Mouse (Mus musculus): ENCODE results near the gene Troap.

Troap gene

DNA sequence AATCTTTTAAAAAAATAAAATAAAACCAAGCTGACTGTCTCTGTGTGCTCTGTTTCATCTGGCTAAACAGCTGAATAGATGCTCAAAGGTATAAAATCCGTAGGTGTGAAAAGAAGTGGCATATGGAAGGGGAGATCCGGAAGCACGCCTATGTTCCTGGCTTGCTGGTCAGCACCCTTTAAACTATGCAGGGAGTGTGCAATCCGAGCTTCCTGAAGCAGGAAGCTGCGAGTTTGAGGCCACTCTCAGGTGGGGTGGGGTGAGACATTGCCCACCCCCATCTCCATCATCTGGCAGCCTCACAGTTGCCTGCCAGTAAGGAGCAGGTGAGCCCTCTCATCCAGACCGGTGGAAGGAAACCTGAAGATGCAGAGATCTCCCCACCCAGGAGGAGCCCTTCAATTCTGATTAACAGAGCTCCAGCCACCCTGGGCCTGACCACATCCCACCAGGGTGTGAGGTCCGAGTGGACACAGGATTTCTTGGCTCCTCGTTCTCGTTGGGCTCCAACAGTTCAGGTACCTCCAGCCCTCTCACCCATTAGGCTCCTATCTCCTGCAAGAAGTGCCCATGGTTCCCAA, at the start of gene Troap:
Gene Troap, plus strand, starts transcription at position 557 of the 581 bp plus-strand sequence.
- 0 out of 2 replicates have a peak, but pooled peaks have one; percentile 8 for ATAC-seq (ENCODE audit: insufficient number of reproducible peaks, low FRiP score, low TSS enrichment)

DNA sequence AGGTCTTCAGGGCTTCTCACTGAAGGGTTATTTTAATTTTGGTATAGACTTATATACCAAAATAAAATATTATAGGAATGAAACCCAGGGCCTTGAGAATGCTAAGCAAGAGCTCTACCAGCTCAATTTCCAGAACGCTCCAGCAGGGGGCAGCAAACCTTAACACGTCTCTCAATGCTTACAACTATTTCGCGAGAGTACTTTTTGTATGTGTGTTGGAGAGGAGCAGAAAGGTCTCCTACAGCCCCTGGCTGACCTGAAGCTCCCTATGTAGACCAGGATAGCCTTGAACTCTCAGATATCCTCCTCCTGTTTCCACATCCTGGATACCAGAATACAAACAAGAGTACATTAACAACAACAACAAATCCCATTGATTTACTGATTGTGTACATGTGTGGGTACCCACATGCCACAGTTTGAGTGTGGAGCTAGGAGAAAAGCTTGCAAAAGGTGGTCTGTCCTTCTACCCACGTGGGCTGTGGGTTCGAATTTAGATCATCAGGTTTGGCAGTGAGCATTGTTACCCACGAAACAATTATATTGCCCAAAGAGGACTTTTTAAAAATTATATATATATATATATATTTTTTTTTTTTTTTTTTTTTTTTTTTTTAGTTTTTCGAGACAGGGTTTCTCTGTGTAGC, 49.6 kb upstream of the Troap start:
- no peak; the same call in 1 of the 2 replicates for ATAC-seq (ENCODE audit: insufficient number of reproducible peaks, low FRiP score, low TSS enrichment)

DNA sequence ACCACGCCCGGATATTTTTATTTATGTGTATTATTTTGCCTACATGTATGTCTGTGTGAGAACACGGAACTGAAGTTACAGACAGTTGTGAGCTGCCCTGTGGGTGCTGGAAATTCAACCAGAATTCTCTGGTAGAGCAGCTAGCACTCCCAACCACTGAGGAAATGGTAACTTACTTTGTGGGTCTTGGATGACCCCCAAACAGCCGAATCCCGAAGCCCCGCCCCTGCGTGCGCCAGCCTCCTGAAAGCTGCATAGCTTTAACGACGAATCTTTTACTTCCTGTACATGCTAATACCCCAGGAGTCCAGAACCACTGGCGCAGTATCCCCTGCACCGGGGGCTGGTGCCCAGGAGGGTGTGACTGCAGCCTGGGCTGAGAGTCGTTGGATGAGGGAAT, 49.0 kb upstream of the Troap start:
- ATAC-seq (ENCODE audit: insufficient number of reproducible peaks, low FRiP score, low TSS enrichment) = no peak

DNA sequence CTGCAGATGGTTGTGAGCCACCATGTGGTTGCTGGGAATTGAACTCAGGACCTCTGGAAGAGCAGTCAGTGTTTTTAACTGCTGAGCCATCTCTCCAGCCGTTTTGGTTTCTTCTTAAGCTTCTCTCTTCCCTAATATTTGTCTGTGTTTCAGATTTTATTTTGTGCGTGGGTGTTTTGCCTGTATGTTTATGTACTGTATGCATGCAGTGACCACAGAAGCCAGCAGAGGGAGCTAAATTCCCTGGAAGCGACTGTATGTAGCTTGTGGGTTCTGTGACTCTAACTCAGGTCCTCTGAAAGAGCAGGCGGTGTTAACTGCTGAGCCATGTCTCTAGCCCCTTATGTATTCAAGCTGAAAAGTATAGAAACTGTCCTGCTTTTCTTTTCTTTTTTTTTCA, 48.1 kb upstream of the Troap start:
- ATAC-seq (ENCODE audit: insufficient number of reproducible peaks, low FRiP score, low TSS enrichment) = no peak

DNA sequence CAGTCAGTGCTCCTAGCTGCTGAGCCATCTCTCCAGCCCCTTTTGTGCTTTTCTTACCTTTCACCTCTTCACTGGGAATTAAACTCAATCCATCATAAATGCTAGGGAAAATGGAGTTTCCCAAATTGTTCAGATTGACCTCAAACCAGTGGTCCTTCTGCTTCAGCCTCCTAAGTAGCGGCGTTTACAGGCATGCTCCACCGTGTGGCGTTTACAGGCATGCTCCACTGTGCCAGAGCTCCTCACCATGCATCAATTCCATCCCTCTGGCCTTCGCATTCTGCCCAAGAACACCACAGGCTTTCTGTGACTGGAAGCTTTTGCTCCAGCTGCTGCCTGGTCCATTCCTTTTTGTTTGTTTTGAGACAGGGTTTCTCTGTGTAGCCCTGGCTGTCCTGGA, 47.3 kb upstream of the Troap start:
- no peak for ATAC-seq (ENCODE audit: insufficient number of reproducible peaks, low FRiP score, low TSS enrichment)

- no peak for ATAC-seq (ENCODE audit: insufficient number of reproducible peaks, low FRiP score, low TSS enrichment)
Measured at GRCm38 (mm10) chr15:99028874-99029458, 45.4 kb upstream of the Troap start.

- no peak for ATAC-seq (ENCODE audit: insufficient number of reproducible peaks, low FRiP score, low TSS enrichment)
Measured at GRCm38 (mm10) chr15:99029619-99030584, 44.5 kb upstream of the Troap start, which contains the start of gene Tuba1c. Gene Tuba1c (plus strand): TSS chr15:99029891.

- ATAC-seq (ENCODE audit: insufficient number of reproducible peaks, low FRiP score, low TSS enrichment) = no peak
Measured at GRCm38 (mm10) chr15:99030585-99031387, 43.6 kb upstream of the Troap start.

DNA sequence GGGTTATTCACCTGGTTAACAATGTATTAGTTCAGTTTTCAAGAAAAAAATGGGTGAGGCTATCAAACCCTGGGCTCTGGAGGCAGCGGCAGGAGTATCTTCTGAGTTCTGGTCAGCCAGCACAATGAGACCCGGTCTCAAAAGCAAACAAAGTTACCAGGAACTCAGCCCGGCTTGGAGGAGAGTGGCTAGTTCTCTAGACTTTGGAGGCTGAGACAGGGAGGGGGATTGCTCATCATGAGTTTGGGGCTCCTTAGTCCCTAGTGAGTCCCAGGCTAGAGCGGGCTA, 43.0 kb upstream of the Troap start:
- ATAC-seq (ENCODE audit: insufficient number of reproducible peaks, low FRiP score, low TSS enrichment) = no peak

GRCm38 (mm10) chr15:99032041-99032725, 42.2 kb upstream of the Troap start:
- no peak for ATAC-seq (ENCODE audit: insufficient number of reproducible peaks, low FRiP score, low TSS enrichment)

- no peak for ATAC-seq (ENCODE audit: insufficient number of reproducible peaks, low FRiP score, low TSS enrichment)
Measured at GRCm38 (mm10) chr15:99032726-99033250, 41.6 kb upstream of the Troap start.

DNA sequence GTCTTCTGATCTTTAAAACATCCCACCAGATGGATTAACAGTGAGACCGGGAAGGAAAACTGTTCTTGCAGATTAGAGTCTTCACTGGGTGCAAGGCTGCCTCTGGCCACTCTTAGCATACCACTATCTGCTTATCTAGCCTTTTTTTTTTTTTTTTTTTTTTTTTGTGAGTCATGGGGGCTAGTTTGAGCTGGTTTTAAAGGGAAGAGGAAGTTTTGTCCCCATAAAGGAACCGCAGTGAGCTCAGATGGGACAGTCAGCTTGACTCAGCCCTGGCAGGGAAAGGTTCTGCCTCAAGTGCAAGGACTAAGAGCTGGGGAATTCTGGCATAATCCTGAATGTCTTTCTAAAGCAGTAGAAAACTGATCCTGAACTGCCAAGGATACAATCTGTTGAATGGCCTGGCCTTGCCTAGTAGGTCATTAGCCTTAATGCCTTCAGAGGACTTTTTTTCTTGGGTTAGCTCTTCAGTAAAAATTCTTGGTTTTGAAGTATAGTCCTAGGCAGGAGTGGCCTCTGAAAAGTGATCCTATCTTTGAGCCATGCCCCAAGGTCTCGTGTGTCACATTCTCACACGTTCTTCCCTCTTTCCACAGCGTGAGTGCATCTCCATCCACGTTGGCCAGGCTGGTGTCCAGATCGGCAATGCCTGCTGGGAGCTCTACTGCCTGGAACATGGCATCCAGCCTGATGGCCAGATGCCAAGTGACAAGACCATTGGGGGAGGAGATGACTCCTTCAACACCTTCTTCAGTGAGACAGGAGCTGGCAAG, 40.7 kb upstream of the Troap start:
- ATAC-seq (ENCODE audit: insufficient number of reproducible peaks, low FRiP score, low TSS enrichment) = no peak

- ATAC-seq (ENCODE audit: insufficient number of reproducible peaks, low FRiP score, low TSS enrichment) = no peak
Measured at GRCm38 (mm10) chr15:99035431-99035830, 38.9 kb upstream of the Troap start.

DNA sequence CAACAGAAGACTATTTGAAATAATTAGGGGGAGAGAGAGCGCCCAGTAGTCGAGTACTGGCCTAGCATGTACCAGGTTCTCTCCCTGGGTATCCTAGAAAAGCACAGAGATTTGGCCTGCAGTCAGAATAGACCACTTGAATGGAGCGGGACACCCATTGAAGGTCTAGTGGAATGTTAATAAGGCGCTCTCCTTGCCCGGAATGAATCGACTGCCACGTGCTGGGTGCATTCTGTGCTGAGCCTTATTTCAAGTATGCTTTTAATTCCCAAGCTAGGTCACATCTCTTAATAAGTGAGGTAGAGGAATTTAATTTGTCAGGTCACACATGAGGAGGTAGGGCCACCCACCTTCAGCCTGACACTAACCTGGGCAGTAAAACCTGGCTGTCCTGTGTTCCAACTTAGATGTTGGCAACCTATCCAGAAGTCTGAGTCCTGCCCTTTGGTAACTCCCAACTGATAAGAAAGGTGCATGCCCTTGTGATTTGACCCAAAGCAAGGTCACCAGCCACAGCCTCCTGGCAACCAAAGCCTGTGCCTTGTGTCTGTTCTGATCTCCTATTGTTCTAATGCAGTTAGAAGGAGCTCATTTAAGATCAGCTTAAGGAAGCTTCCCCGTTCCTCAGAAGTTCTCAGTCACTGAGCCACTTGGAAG, 38.0 kb upstream of the Troap start:
- no peak for ATAC-seq (ENCODE audit: insufficient number of reproducible peaks, low FRiP score, low TSS enrichment)

DNA sequence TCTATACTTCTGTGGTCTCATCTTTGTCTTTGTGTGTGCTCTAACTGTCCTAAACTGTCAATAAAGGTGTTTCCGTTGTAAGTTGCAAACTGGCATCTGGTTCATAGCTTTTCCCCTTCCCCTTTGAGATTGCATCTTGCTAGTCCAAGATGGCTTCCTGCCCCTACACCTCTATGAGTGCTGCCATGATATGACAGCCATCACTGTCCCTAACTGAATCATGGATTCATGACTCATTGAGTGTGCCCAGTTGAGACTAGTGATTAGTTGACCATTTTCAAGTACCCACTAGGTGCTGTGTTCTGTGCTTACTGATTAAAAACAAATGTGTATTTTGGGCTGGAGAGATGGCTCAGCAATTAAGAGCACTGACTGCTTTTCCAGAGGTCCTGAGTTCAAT, 36.4 kb upstream of the Troap start:
- ATAC-seq (ENCODE audit: insufficient number of reproducible peaks, low FRiP score, low TSS enrichment) = no peak

DNA sequence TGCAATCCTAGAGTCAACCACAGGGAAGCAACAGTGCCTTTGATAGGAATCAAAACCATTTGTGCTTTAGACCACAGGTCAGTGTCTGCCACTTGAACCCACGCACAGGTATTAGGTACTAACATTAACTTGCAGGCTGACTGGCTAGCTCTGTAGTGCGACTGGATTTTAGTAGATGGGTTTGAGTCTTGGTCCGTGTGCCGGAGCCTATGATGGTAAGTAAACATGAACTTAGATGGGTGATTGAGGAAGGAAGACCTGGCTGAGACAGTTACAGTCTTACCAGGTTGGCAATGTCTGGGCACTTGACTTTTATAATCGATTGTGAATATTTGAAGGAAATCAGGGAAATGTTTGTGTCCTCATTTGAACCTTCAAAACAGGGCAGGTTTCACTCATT, 35.6 kb upstream of the Troap start:
- ATAC-seq (ENCODE audit: insufficient number of reproducible peaks, low FRiP score, low TSS enrichment) = no peak

- no peak for ATAC-seq (ENCODE audit: insufficient number of reproducible peaks, low FRiP score, low TSS enrichment)
Measured at GRCm38 (mm10) chr15:99039306-99039705, 35.1 kb upstream of the Troap start.

Data from cerebellum, adult (tissue).